Mouse (Mus musculus) MEL (cell line): ENCODE measurements around the gene Nelfa. TPM values are rescaled to one million over a fixed set of nuclear protein-coding genes. Genes with fewer than 3 reads are reported as not detected.

Experiments
- DNase-seq: peaks from one replicate; pipeline ENCODE4 v3.0.0; 2011; ENCODE audit warnings: low read depth, low spot score
- H3K27ac ChIP-seq: 2 replicates; pipeline ENCODE4 v1.5.1; 2012; ENCODE audit warnings: low read depth, mild to moderate bottlenecking, control low read depth, low read length, moderate library complexity; ENCODE audit not compliant: control insufficient read depth
- H3K27me3 ChIP-seq, 2 experiments: fragments of 150-350 bp in 1 of 2; sonication (generic) in 1 of 2; 2 replicates each; pipeline ENCODE4 v1.6.1; 2012; ENCODE audit warnings: low read length in 2 of 2, mild to moderate bottlenecking in 2 of 2, improper control_type of control experiment in 1 of 2, moderate library complexity in 1 of 2; ENCODE audit not compliant: insufficient read depth in 2 of 2, control insufficient read depth in 1 of 2
- H3K36me3 ChIP-seq, 2 experiments: 2 replicates each; pipeline ENCODE4 v1.6.1; 2012 to 2014; ENCODE audit warnings: low read length in 2 of 2, improper control_type of control experiment in 1 of 2, inconsistent platforms in 1 of 2, mild to moderate bottlenecking in 1 of 2; ENCODE audit not compliant: insufficient read depth in 2 of 2, control insufficient read depth in 1 of 2
- H3K4me1 ChIP-seq, 2 experiments: fragments of 150-350 bp in 1 of 2; sonication (generic) in 1 of 2; 2 replicates each; pipeline ENCODE4 v1.6.1; 2012; ENCODE audit warnings: low read length in 2 of 2, improper control_type of control experiment in 1 of 2, mild to moderate bottlenecking in 1 of 2; ENCODE audit not compliant: insufficient read depth in 2 of 2, control insufficient read depth in 1 of 2
- H3K4me3 ChIP-seq, 2 experiments: fragments of 150-350 bp in 1 of 2; sonication (generic) in 1 of 2; 2 replicates each; pipeline ENCODE4 v1.5.1; 2012; ENCODE audit warnings: low read depth in 2 of 2, low read length in 2 of 2, mild to moderate bottlenecking in 2 of 2, moderate library complexity in 2 of 2, control low read depth in 1 of 2, improper control_type of control experiment in 1 of 2; ENCODE audit not compliant: control insufficient read depth in 1 of 2, insufficient read depth in 1 of 2
- H3K79me2 ChIP-seq: 2 replicates; pipeline ENCODE4 v1.6.1; 2012; ENCODE audit warnings: mild to moderate bottlenecking, low read length, moderate library complexity; ENCODE audit not compliant: control insufficient read depth, poor library complexity, insufficient read depth
- H3K9ac ChIP-seq: 2 replicates; pipeline ENCODE4 v1.6.1; 2012; ENCODE audit warnings: low read depth, mild to moderate bottlenecking, control low read depth, low read length, moderate library complexity; ENCODE audit not compliant: control insufficient read depth, poor library complexity, severe bottlenecking
- H3K9me3 ChIP-seq: fragments of 150-350 bp; sonication (generic); replicated peaks from 2 replicates; pipeline ENCODE4 v1.6.1; 2012; ENCODE audit warnings: mild to moderate bottlenecking, low read length, improper control_type of control experiment, moderate library complexity; ENCODE audit not compliant: insufficient read depth
- CHD1 ChIP-seq: IDR thresholded peaks from 2 replicates; pipeline ENCODE4 v1.6.1; 2012; ENCODE audit warnings: low read depth, mild to moderate bottlenecking, inconsistent platforms, low read length, improper control_type of control experiment
- CTCF ChIP-seq, 3 experiments: IDR thresholded peaks in 2 of 3; conservative IDR thresholded peaks in 1 of 3; 2 replicates each; pipeline ENCODE4 v1.5.1; 2011 to 2012; ENCODE audit warnings: low read length in 3 of 3, low read depth in 2 of 3, mild to moderate bottlenecking in 2 of 3, improper control_type of control experiment in 1 of 3, inconsistent platforms in 1 of 3, mixed read lengths in 1 of 3, moderate library complexity in 1 of 3; ENCODE audit not compliant: control insufficient read depth in 1 of 3, insufficient read depth in 1 of 3, poor library complexity in 1 of 3, severe bottlenecking in 1 of 3
- ELF1 ChIP-seq: IDR thresholded peaks from 2 replicates; pipeline ENCODE4 v1.6.1; 2014; ENCODE audit warnings: low read depth, mild to moderate bottlenecking, inconsistent platforms, low read length, improper control_type of control experiment, moderate library complexity
- EP300 ChIP-seq, 2 experiments: IDR thresholded peaks; 2 replicates each; pipeline ENCODE4 v1.6.1; 2011; ENCODE audit warnings: improper control_type of control experiment in 2 of 2, low read length in 2 of 2, low read depth in 1 of 2, mild to moderate bottlenecking in 1 of 2
- ETS1 ChIP-seq: IDR thresholded peaks from 2 replicates; pipeline ENCODE4 v1.6.1; 2012; ENCODE audit warnings: low read depth, mild to moderate bottlenecking, inconsistent platforms, low read length, improper control_type of control experiment, moderate library complexity
- GABPA ChIP-seq: IDR thresholded peaks from 2 replicates; pipeline ENCODE4 v1.6.1; 2012; ENCODE audit warnings: low read depth, mild to moderate bottlenecking, inconsistent platforms, low read length, improper control_type of control experiment, moderate library complexity
- GATA1 ChIP-seq: IDR thresholded peaks from 2 replicates; pipeline ENCODE4 v1.6.1; 2011; ENCODE audit warnings: low read depth, low read length, improper control_type of control experiment
- HCFC1 ChIP-seq: IDR thresholded peaks from 2 replicates; pipeline ENCODE4 v1.6.1; 2012; ENCODE audit warnings: low read depth, mild to moderate bottlenecking, inconsistent platforms, low read length, improper control_type of control experiment, moderate library complexity
- JUND ChIP-seq: IDR thresholded peaks from 2 replicates; pipeline ENCODE4 v1.6.1; 2011; ENCODE audit warnings: low read depth, mild to moderate bottlenecking, improper control_type of control experiment, low read length
- KAT2A ChIP-seq: conservative IDR thresholded peaks from 2 replicates; pipeline ENCODE4 v1.6.1; 2012; ENCODE audit warnings: low read depth, low read length, improper control_type of control experiment, inconsistent platforms
- MAFK ChIP-seq: IDR thresholded peaks from 2 replicates; pipeline ENCODE4 v1.6.1; 2011; ENCODE audit warnings: low read depth, mild to moderate bottlenecking, low read length, improper control_type of control experiment, borderline replicate concordance
- MAX ChIP-seq: IDR thresholded peaks from 2 replicates; pipeline ENCODE4 v1.6.1; 2011; ENCODE audit warnings: low read length, improper control_type of control experiment
- MEF2A ChIP-seq: IDR thresholded peaks from 2 replicates; pipeline ENCODE4 v1.6.1; 2014; ENCODE audit warnings: low read depth, mild to moderate bottlenecking, inconsistent platforms, low read length, improper control_type of control experiment; ENCODE audit not compliant: poor library complexity, insufficient replicate concordance, severe bottlenecking; ENCODE audit errors: extremely low read depth
- MXI1 ChIP-seq: IDR thresholded peaks from 2 replicates; pipeline ENCODE4 v1.6.1; 2011; ENCODE audit warnings: mild to moderate bottlenecking, low read depth, low read length, improper control_type of control experiment
- MYB ChIP-seq: IDR thresholded peaks from 2 replicates; pipeline ENCODE4 v1.6.1; 2011; ENCODE audit warnings: mild to moderate bottlenecking, low read depth, low read length, improper control_type of control experiment
- NRF1 ChIP-seq: IDR thresholded peaks from 2 replicates; pipeline ENCODE4 v1.6.1; 2014; ENCODE audit warnings: low read depth, mild to moderate bottlenecking, inconsistent platforms, low read length, improper control_type of control experiment, moderate library complexity; ENCODE audit not compliant: poor library complexity, insufficient read depth, severe bottlenecking
- POLR2A ChIP-seq, 2 experiments: IDR thresholded peaks; 2 replicates each; pipeline ENCODE4 v1.6.1; 2011 to 2012; ENCODE audit warnings: low read length in 2 of 2, mild to moderate bottlenecking in 2 of 2, control low read depth in 1 of 2, improper control_type of control experiment in 1 of 2, low read depth in 1 of 2, moderate library complexity in 1 of 2; ENCODE audit not compliant: control insufficient read depth in 1 of 2, insufficient read depth in 1 of 2, poor library complexity in 1 of 2
- POLR2AphosphoS2 ChIP-seq: IDR thresholded peaks from 2 replicates; pipeline ENCODE4 v1.6.1; 2011; ENCODE audit warnings: low read length, improper control_type of control experiment
- POLR2AphosphoS5 ChIP-seq: IDR thresholded peaks from 2 replicates; pipeline ENCODE4 v1.6.1; 2012; ENCODE audit warnings: low read depth, borderline replicate concordance, mild to moderate bottlenecking, inconsistent platforms, low read length, moderate library complexity, mixed read lengths
- TAL1 ChIP-seq: IDR thresholded peaks from 2 replicates; pipeline ENCODE4 v1.6.1; 2012; ENCODE audit warnings: mild to moderate bottlenecking, inconsistent platforms, low read length, moderate library complexity, mixed read lengths
- UBTF ChIP-seq: IDR thresholded peaks from 2 replicates; pipeline ENCODE4 v1.6.1; 2012; ENCODE audit warnings: low read depth, mild to moderate bottlenecking, inconsistent platforms, low read length, improper control_type of control experiment, moderate library complexity, borderline replicate concordance; ENCODE audit not compliant: insufficient read depth
- polyA plus RNA-seq, 2 experiments: library from polyadenylated mRNA; stranded (reverse) in 1 of 2; unstranded in 1 of 2; fragments of >175 nt in 1 of 2; fragments of >200 nt in 1 of 2; gene quantifications; 2 replicates each; pipeline versions ENCODE4 v1.2.1 to v1.2.4; 2012; ENCODE audit warnings: low replicate concordance in 2 of 2, low read depth in 1 of 2; ENCODE audit not compliant: insufficient read length in 2 of 2, insufficient read depth in 1 of 2, missing spikeins in 1 of 2
- total RNA-seq: library from RNA; depleted of rRNA; stranded (reverse); fragments of 300-350 nt; gene quantifications from 2 replicates; pipeline ENCODE4 v1.2.3, GENCODE M21; 2012

The Nelfa gene
- total and polyA plus RNA-seq, 3 experiments: 58.7 to 207 (median 117) TPM

- no peaks in the 10 kb centered on the region for H3K9me3 ChIP-seq
- H3K4me3 ChIP-seq: no peak overlapping the region
- no peaks in the 10 kb centered on the region for H3K79me2 ChIP-seq
- TF ChIP-seq GATA1: no peak
- TF ChIP-seq UBTF: no peak
- TF ChIP-seq MEF2A: no peak
- no peak for TF ChIP-seq POLR2AphosphoS5
- TF ChIP-seq MYB: no peak
- TF ChIP-seq POLR2AphosphoS2: no peak
- TF ChIP-seq GABPA: no peak
- TF ChIP-seq CTCF (IDR thresholded peaks at IDR 0.05 in 2 of 3, conservative IDR thresholded peaks at IDR 0.05 in 1 of 3; ENCODE audit: control insufficient read depth in 1 of 3, insufficient read depth in 1 of 3, low read depth in 2 of 3, low read length in 3 of 3, poor library complexity in 1 of 3, severe bottlenecking in 1 of 3): no peak
- no peak for TF ChIP-seq JUND
- TF ChIP-seq EP300 (IDR thresholded peaks at IDR 0.05; ENCODE audit: low read depth in 1 of 2, low read length in 2 of 2): no peak
- H3K9ac ChIP-seq: no peak overlapping the region
- no peak for DNase-seq
- H3K27ac ChIP-seq: no peak overlapping the region
- no peaks in the 10 kb centered on the region for H3K36me3 ChIP-seq
- no peaks in the 10 kb centered on the region for H3K4me1 ChIP-seq
- H3K27me3 ChIP-seq: peaks cover 5 to 8% of the 10 kb centered on the region in 2 experiments
These were observed 23.2 kb upstream of the Nelfa start for GRCm38 (mm10) chr5:33959382-33959781.

DNA sequence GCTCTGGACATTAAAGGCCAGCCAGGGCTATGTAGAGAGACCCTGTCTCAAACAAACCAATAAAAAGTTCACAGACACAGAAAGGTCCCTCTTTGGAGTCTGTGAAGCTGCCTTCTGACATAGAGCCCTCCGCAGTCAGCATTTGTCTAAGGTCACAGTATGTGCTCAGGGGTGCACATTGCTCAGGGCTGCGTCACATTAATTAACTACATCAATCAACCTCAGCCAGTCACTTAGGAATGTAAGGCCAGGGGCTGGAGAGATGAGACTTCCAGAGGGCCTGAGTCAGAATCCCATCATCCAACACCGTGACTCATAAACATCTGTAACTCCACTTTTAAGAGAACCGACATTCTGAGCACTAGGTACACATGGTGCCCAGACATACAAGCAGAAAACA lies 19.7 kb upstream of the Nelfa start:
- H3K9me3 ChIP-seq: no peaks in the 10 kb centered on the region
- H3K27ac ChIP-seq: no peak overlapping the region
- DNase-seq: no peak
- no peaks in the 10 kb centered on the region for H3K36me3 ChIP-seq
- H3K27me3 ChIP-seq: peaks cover 2 to 4% of the 10 kb centered on the region in 2 experiments; a peak in 3 of 4 replicates
- no peaks in the 10 kb centered on the region for H3K4me1 ChIP-seq
- H3K4me3 ChIP-seq: no peak overlapping the region
- no peaks in the 10 kb centered on the region for H3K79me2 ChIP-seq
- TF ChIP-seq MAFK (no peak), ELF1 (no peak), UBTF (no peak), ETS1 (no peak), POLR2A (IDR thresholded peaks at IDR 0.05; ENCODE audit: control insufficient read depth in 1 of 2, insufficient read depth in 1 of 2, low read depth in 1 of 2, low read length in 2 of 2, poor library complexity in 1 of 2) (no peak), CTCF (IDR thresholded peaks at IDR 0.05 in 2 of 3, conservative IDR thresholded peaks at IDR 0.05 in 1 of 3; ENCODE audit: control insufficient read depth in 1 of 3, insufficient read depth in 1 of 3, low read depth in 2 of 3, low read length in 3 of 3, poor library complexity in 1 of 3, severe bottlenecking in 1 of 3) (no peak), POLR2AphosphoS2 (no peak), MYB (no peak), NRF1 (no peak), CHD1 (no peak), KAT2A (no peak), GABPA (no peak), MEF2A (no peak), MAX (no peak), TAL1 (no peak), POLR2AphosphoS5 (no peak), MXI1 (no peak), HCFC1 (no peak)
- H3K9ac ChIP-seq: no peak overlapping the region
